Mouse (Mus musculus) heart, embryonic 10.5 days (tissue): ENCODE data around the gene Olfr10. TPM values are rescaled to one million over a fixed set of nuclear protein-coding genes. Genes with fewer than 3 reads are reported as not detected.

Experiments used
- DNase-seq: peaks from one replicate; pipeline ENCODE4 v3.0.0-alpha.2; 2017; ENCODE audit warnings: low spot score
- H3K27ac ChIP-seq: fragments of 300-500 bp; sonication (generic); 2 replicates; pipeline ENCODE4 v1.5.1; 2016; ENCODE audit warnings: mild to moderate bottlenecking
- H3K27me3 ChIP-seq: fragments of 300-500 bp; sonication (generic); 2 replicates; pipeline ENCODE4 v1.6.1; 2016; ENCODE audit warnings: mild to moderate bottlenecking; ENCODE audit not compliant: poor library complexity, insufficient read depth, severe bottlenecking
- H3K36me3 ChIP-seq: fragments of 300-500 bp; sonication (generic); 2 replicates; pipeline ENCODE4 v1.6.1; 2016; ENCODE audit warnings: mild to moderate bottlenecking, moderate library complexity
- H3K4me1 ChIP-seq: fragments of 300-500 bp; sonication (generic); 2 replicates; pipeline ENCODE4 v1.6.1; 2016; ENCODE audit warnings: mild to moderate bottlenecking
- H3K4me3 ChIP-seq: fragments of 300-500 bp; sonication (generic); 2 replicates; pipeline ENCODE4 v1.5.1; 2016; ENCODE audit warnings: mild to moderate bottlenecking, moderate library complexity
- H3K9me3 ChIP-seq: fragments of 300-500 bp; sonication (generic); 2 replicates; pipeline ENCODE4 v1.6.1; 2016; ENCODE audit warnings: mild to moderate bottlenecking, moderate library complexity
- WGBS: fragments of 180-500 bp; shearing (Covaris S2); methylation state at CpG from one replicate; pipeline ENCODE4 v1.1.7; 2016; 5-methylcytosine and 5-hydroxymethylcytosine counted together
- polyA plus RNA-seq: library from polyadenylated mRNA; unstranded; fragments of >200 nt; fragmentation: Nextera tagmentation; extraction: Ambion mirVana; gene quantifications from 2 replicates; pipeline ENCODE4 v1.2.1, GENCODE M21; 2016

The Olfr10 gene
- polyA plus RNA-seq, 1 experiment from 2014 or later, result not detected

GRCm38 (mm10) chr11:49337150-49337832, 32.8 kb downstream of the Olfr10 start:
- 61% methylated on average over 4 of the region's 4 CpGs for WGBS
- H3K36me3 ChIP-seq, result no peaks in the 10 kb centered on the region

More at GRCm38 (mm10) chr11:49337150-49337832, 32.8 kb downstream of the Olfr10 start:
- Histone ChIP-seq H3K27me3 (no peaks in the 10 kb centered on the region), H3K4me3 (no peak overlapping the region), H3K4me1 (no peaks in the 10 kb centered on the region), H3K9me3 (no peaks in the 10 kb centered on the region), H3K27ac (no peak overlapping the region)
- DNase-seq, result no peak

Other genes starting within 250 kb of the Olfr10 start
- not detected in 2 replicates for gene Tgtp2, start 240.5 kb upstream of the Olfr10 start, polyA plus RNA-seq
- gene Ifi47, start 228.2 kb upstream of the Olfr10 start, polyA plus RNA-seq, result 0.30 and 0.33 TPM in 2 replicates
- not detected in 2 replicates for gene Olfr1396, start 189.9 kb upstream of the Olfr10 start, polyA plus RNA-seq
- gene Olfr1395, start 162.5 kb upstream of the Olfr10 start, polyA plus RNA-seq, result not detected in 2 replicates
- not detected in 2 replicates for gene Olfr1394, start 150.4 kb upstream of the Olfr10 start, polyA plus RNA-seq
- 0.11 and 0.23 TPM in 2 replicates for gene Btnl9, start 117.6 kb upstream of the Olfr10 start, polyA plus RNA-seq
- 32.8 and 34.6 TPM in 2 replicates for gene Zfp62, start 101.4 kb upstream of the Olfr10 start, polyA plus RNA-seq
- 41.1 and 46.9 TPM in 2 replicates for gene Mgat1, start 60.5 kb upstream of the Olfr10 start, polyA plus RNA-seq
- gene Olfr1393, start 26.4 kb upstream of the Olfr10 start, polyA plus RNA-seq, result not detected in 2 replicates
- not detected in 2 replicates for gene Olfr1392, start 19.5 kb upstream of the Olfr10 start, polyA plus RNA-seq
- not detected in 2 replicates for gene Olfr1391, start 18.0 kb downstream of the Olfr10 start, polyA plus RNA-seq
- gene Olfr1390, start 30.4 kb downstream of the Olfr10 start, polyA plus RNA-seq, result not detected in 2 replicates
- not detected in 2 replicates for gene Olfr1389, start 118.3 kb downstream of the Olfr10 start, polyA plus RNA-seq
- 0.16 and 0.18 TPM in 2 replicates for gene Olfr1388, start 131.9 kb downstream of the Olfr10 start, polyA plus RNA-seq
- not detected in 2 replicates for gene Olfr1387, start 150.6 kb downstream of the Olfr10 start, polyA plus RNA-seq
- not detected in 2 replicates for gene Olfr1386, start 160.3 kb downstream of the Olfr10 start, polyA plus RNA-seq
- gene Olfr1385, start 184.3 kb downstream of the Olfr10 start, polyA plus RNA-seq, result not detected in 2 replicates
- gene Olfr1384, start 202.0 kb downstream of the Olfr10 start, polyA plus RNA-seq, result not detected in 2 replicates
- gene Olfr1383, start 214.9 kb downstream of the Olfr10 start, polyA plus RNA-seq, result not detected in 2 replicates
- not detected in 2 replicates for gene Olfr1382, start 223.5 kb downstream of the Olfr10 start, polyA plus RNA-seq
- gene Olfr1381, start 238.7 kb downstream of the Olfr10 start, polyA plus RNA-seq, result not detected in 2 replicates